Comparison of ENCODE assay signal across 8 mouse cellular contexts in genomic region chr10:127666501-127667268, GRCm38 (mm10). TPM values are rescaled to one million over a fixed set of nuclear protein-coding genes. Genes with fewer than 3 reads are reported as not detected.
A peak's percentile ranks its signal among the peaks of the same experiment; 100 is the strongest.
DNase-seq lines count a peak whose midpoint lies in the region; ATAC-seq and TF ChIP-seq lines count a peak whose summit lies in the region.

Nemp1 (plus strand) TSS chr10:127666901.

- TF ChIP-seq POLR2A in myocyte (IDR thresholded peaks at IDR 0.05; ENCODE audit: insufficient read length, low read depth): peak; percentile 88

- peak within 1 kb of the TSS; percentile 97 for H3K27ac ChIP-seq in heart, embryonic 11.5 days (ENCODE audit: low read depth, low read length)
- H3K27ac ChIP-seq in kidney, embryonic 14.5 days (ENCODE audit: low read depth, low read length): peak within 1 kb of the TSS; percentile 99
- peak within 1 kb of the TSS; percentile 72 for H3K27ac ChIP-seq in liver, embryonic 12.5 days

- ATAC-seq in erythroblast, adult 5-6 weeks (replicated peaks; ENCODE audit: low FRiP score, poor library complexity, severe bottlenecking): no peak
- peak; percentile 73 for ATAC-seq in heart, embryonic 11.5 days (replicated peaks; ENCODE audit: insufficient number of reproducible peaks, low FRiP score, low TSS enrichment)
- peak; percentile 68 for ATAC-seq in kidney, embryonic 14.5 days (ENCODE audit: low FRiP score, low TSS enrichment)
- ATAC-seq in liver, embryonic 12.5 days: peak; percentile 27

- peak; percentile 80 to 81 for DNase-seq in B cell, adult 2 months
- DNase-seq in adrenal gland, postnatal 36 days: peak; percentile 94
- DNase-seq in splenic B cell, adult 2 months (ENCODE audit: low read depth, low spot score): peak; percentile 88

- WGBS in heart, embryonic 11.5 days (ENCODE audit: insufficient replicate concordance): under 1% methylated on average over 57 of the region's 73 CpGs
- WGBS in kidney, embryonic 14.5 days: under 1% methylated on average over 67 of the region's 73 CpGs
- WGBS in liver, embryonic 12.5 days (ENCODE audit: insufficient replicate concordance): under 1% methylated on average over 70 of the region's 73 CpGs

- no peaks in the 10 kb centered on the region for H3K9me3 ChIP-seq in heart, embryonic 11.5 days (replicated peaks; ENCODE audit: control insufficient read depth, low read length)
- H3K9me3 ChIP-seq in kidney, embryonic 14.5 days (ENCODE audit: control insufficient read depth, low read length): no peaks in the 10 kb centered on the region
- H3K9me3 ChIP-seq in liver, embryonic 12.5 days (replicated peaks): no peaks in the 10 kb centered on the region

- H3K4me2 ChIP-seq in heart, embryonic 11.5 days: peak within 1 kb of the TSS; percentile 85
- peak within 1 kb of the TSS; percentile 65 for H3K4me2 ChIP-seq in kidney, embryonic 14.5 days (replicated peaks; ENCODE audit: low read depth, low read length)
- peak within 1 kb of the TSS; percentile 79 for H3K4me2 ChIP-seq in liver, embryonic 12.5 days
- peak within 1 kb of the TSS; percentile 97 for H3K4me2 ChIP-seq in myocyte (ENCODE audit: low read depth)

- peaks cover 39% of the 10 kb centered on the region for H3K4me1 ChIP-seq in heart, embryonic 11.5 days (ENCODE audit: control insufficient read depth, insufficient read depth, low read length)
- peaks cover 57% of the 10 kb centered on the region for H3K4me1 ChIP-seq in kidney, embryonic 14.5 days (ENCODE audit: control insufficient read depth, insufficient read depth, low read length)
- peaks cover 67% of the 10 kb centered on the region for H3K4me1 ChIP-seq in liver, embryonic 12.5 days

- H3K79me2 ChIP-seq in myocyte (ENCODE audit: control insufficient read depth, insufficient read depth): peaks cover 33% of the 10 kb centered on the region

- peak within 1 kb of the TSS; percentile 72 for H3ac ChIP-seq in myocyte (ENCODE audit: control insufficient read depth, insufficient read length)

- peaks cover 10% of the 10 kb centered on the region for H3K27me3 ChIP-seq in heart, embryonic 11.5 days (ENCODE audit: control insufficient read depth, insufficient read depth, low read length)
- H3K27me3 ChIP-seq in kidney, embryonic 14.5 days (ENCODE audit: control insufficient read depth, insufficient read depth, low read length): no peaks in the 10 kb centered on the region
- H3K27me3 ChIP-seq in liver, embryonic 12.5 days (replicated peaks): peaks cover 81% of the 10 kb centered on the region
- no peaks in the 10 kb centered on the region for H3K27me3 ChIP-seq in myocyte (ENCODE audit: control insufficient read depth, insufficient read depth, insufficient read length)
- H3K27me3 ChIP-seq in splenic B cell, adult 2 months (ENCODE audit: control insufficient read depth, insufficient read depth, low read length, poor library complexity, severe bottlenecking): no peaks in the 10 kb centered on the region

- H3K4me3 ChIP-seq in heart, embryonic 11.5 days (ENCODE audit: low read depth, low read length): peak within 1 kb of the TSS; percentile 73
- peak within 1 kb of the TSS; percentile 60 for H3K4me3 ChIP-seq in kidney, embryonic 14.5 days (ENCODE audit: low read length)
- H3K4me3 ChIP-seq in liver, embryonic 12.5 days: peak within 1 kb of the TSS; percentile 60
- H3K4me3 ChIP-seq in myocyte: peak within 1 kb of the TSS; percentile 98

- peak within 1 kb of the TSS; percentile 83 for H3K9ac ChIP-seq in heart, embryonic 11.5 days (ENCODE audit: low read depth, low read length)
- H3K9ac ChIP-seq in kidney, embryonic 14.5 days (ENCODE audit: low read depth, low read length): peak within 1 kb of the TSS; percentile 77
- peak within 1 kb of the TSS; percentile 51 for H3K9ac ChIP-seq in liver, embryonic 12.5 days

- peaks cover 8% of the 10 kb centered on the region for H3K36me3 ChIP-seq in heart, embryonic 11.5 days (ENCODE audit: control insufficient read depth, insufficient read depth, low read length)
- peaks cover 27% of the 10 kb centered on the region for H3K36me3 ChIP-seq in kidney, embryonic 14.5 days (ENCODE audit: control insufficient read depth, insufficient read depth, low read length)
- no peaks in the 10 kb centered on the region for H3K36me3 ChIP-seq in liver, embryonic 12.5 days
- H3K36me3 ChIP-seq in myocyte (ENCODE audit: control insufficient read depth, insufficient read depth): peaks cover 5% of the 10 kb centered on the region
- no peaks in the 10 kb centered on the region; the same call in none of the 2 replicates for H3K36me3 ChIP-seq in splenic B cell, adult 2 months (ENCODE audit: control insufficient read depth, insufficient read depth, low read length, poor library complexity, severe bottlenecking)

TF ChIP-seq in myocyte, 11 proteins besides CTCF, POLR2A, EP300 and RAD21:
- TF ChIP-seq MYOG (IDR thresholded peaks at IDR 0.05; ENCODE audit: control insufficient read depth in 1 of 3, insufficient read depth in 1 of 3, insufficient read length in 2 of 3, low read depth in 2 of 3) (peak in 2 of 3 experiments; percentile 59 to 61), SRF (IDR thresholded peaks at IDR 0.05; ENCODE audit: control insufficient read depth, insufficient read length, low read depth) (no peak), POLR2AphosphoS2 (IDR thresholded peaks at IDR 0.05; ENCODE audit: insufficient read length, low read depth) (peak; percentile 94), TCF3 (IDR thresholded peaks at IDR 0.05; ENCODE audit: insufficient read length, low read depth) (peak; percentile 39), REST (IDR thresholded peaks at IDR 0.05; ENCODE audit: insufficient read depth, insufficient read length) (peak; percentile 4), USF1 (IDR thresholded peaks at IDR 0.05; ENCODE audit: low read depth) (peak; percentile 81), MAX (IDR thresholded peaks at IDR 0.05; ENCODE audit: low read depth) (no peak), TCF12 (IDR thresholded peaks at IDR 0.05; ENCODE audit: insufficient read depth, poor library complexity, severe bottlenecking) (no peak), MYOD1 (IDR thresholded peaks at IDR 0.05; ENCODE audit: control insufficient read depth in 1 of 3, insufficient read length in 2 of 3, low read depth in 2 of 3) (peak in 2 of 3 experiments; percentile 45 to 72), E2F4 (IDR thresholded peaks at IDR 0.05; ENCODE audit: insufficient read depth) (peak; percentile 21), CEBPB (IDR thresholded peaks at IDR 0.05; ENCODE audit: insufficient read depth, poor library complexity, severe bottlenecking) (0 out of 2 replicates have a peak, but pooled peaks have one; percentile 46)

RNA-seq across cellular contexts. Expression of gene Nemp1, which starts in this region (rescaled TPM):
- 1 to 10 TPM; 6.5 to 7.3 TPM for total RNA-seq in adrenal gland, postnatal 36 days (2021)
- 11.0 and 13.2 TPM in 2 replicates for total RNA-seq in erythroblast, adult 5-6 weeks (2015; ENCODE audit: low replicate concordance)
- total RNA-seq in erythroblast, adult 5-6 weeks (2017; ENCODE audit: low replicate concordance): 12.4 and 14.3 TPM in 2 replicates
- 6.7 and 8.4 TPM in 2 replicates for polyA plus RNA-seq in heart, embryonic 11.5 days (2014; fragmentation: Nextera tagmentation; extraction: Ambion mirVana)
- 7.6 and 12.4 TPM in 2 replicates for polyA plus RNA-seq in kidney, embryonic 14.5 days (2014; fragmentation: Nextera tagmentation; extraction: Ambion mirVana)
- 7.0 and 8.0 TPM in 2 replicates for polyA plus RNA-seq in liver, embryonic 12.5 days (2016; fragmentation: Nextera tagmentation; extraction: Ambion mirVana)
- polyA plus RNA-seq in myocyte (2012; fragmentation: generic; extraction: Trizol): 5.6 TPM
